Mouse (Mus musculus) lung, postnatal 10 days (tissue): Measurements from ENCODE around the gene Rptor.

Experiments used
- DNase-seq: peaks from one replicate; pipeline ENCODE4 v3.0.0; 2021

Rptor gene

GRCm38 (mm10) chr11:119611496-119611895 is 8.8 kb downstream of the Rptor start:
- DNase-seq: no peak

- no peak for DNase-seq
Measured at GRCm38 (mm10) chr11:119612179-119612578, 9.5 kb downstream of the Rptor start.

GRCm38 (mm10) chr11:119615087-119615486 is 12.4 kb downstream of the Rptor start:
- no peak for DNase-seq

- DNase-seq: peak; percentile 60
Measured at GRCm38 (mm10) chr11:119618763-119619162, 16.1 kb downstream of the Rptor start.

GRCm38 (mm10) chr11:119621266-119621665 is 18.6 kb downstream of the Rptor start:
- DNase-seq: no peak

- DNase-seq: no peak
Measured at GRCm38 (mm10) chr11:119623800-119624199, 21.1 kb downstream of the Rptor start.

GRCm38 (mm10) chr11:119624401-119624800 is 21.7 kb downstream of the Rptor start:
- DNase-seq: no peak

- DNase-seq: no peak
Measured at GRCm38 (mm10) chr11:119624955-119625354, 22.2 kb downstream of the Rptor start.

GRCm38 (mm10) chr11:119625476-119625875 is 22.8 kb downstream of the Rptor start:
- DNase-seq: no peak

- DNase-seq: no peak
Measured at GRCm38 (mm10) chr11:119625943-119626342, 23.2 kb downstream of the Rptor start.

- no peak for DNase-seq
Measured at GRCm38 (mm10) chr11:119627243-119627642, 24.5 kb downstream of the Rptor start.

GRCm38 (mm10) chr11:119629072-119629471 is 26.4 kb downstream of the Rptor start:
- no peak for DNase-seq

GRCm38 (mm10) chr11:119630329-119630728 is 27.6 kb downstream of the Rptor start:
- DNase-seq: no peak

GRCm38 (mm10) chr11:119631222-119631870 is 28.6 kb downstream of the Rptor start:
- DNase-seq: no peak

GRCm38 (mm10) chr11:119636371-119636883 is 33.7 kb downstream of the Rptor start:
- no peak for DNase-seq

- no peak for DNase-seq
Measured at GRCm38 (mm10) chr11:119637519-119637918, 34.8 kb downstream of the Rptor start.

GRCm38 (mm10) chr11:119640491-119640890 is 37.8 kb downstream of the Rptor start:
- DNase-seq: peak; percentile 30

GRCm38 (mm10) chr11:119641831-119642381 is 39.2 kb downstream of the Rptor start:
- DNase-seq: no peak

GRCm38 (mm10) chr11:119643347-119643746 is 40.6 kb downstream of the Rptor start:
- DNase-seq: no peak

- no peak for DNase-seq
Measured at GRCm38 (mm10) chr11:119644140-119644539, 41.4 kb downstream of the Rptor start.

- no peak for DNase-seq
Measured at GRCm38 (mm10) chr11:119644612-119645379, 42.1 kb downstream of the Rptor start.

- no peak for DNase-seq
Measured at GRCm38 (mm10) chr11:119650456-119650855, 47.8 kb downstream of the Rptor start.

- DNase-seq: no peak
Measured at GRCm38 (mm10) chr11:119653336-119653735, 50.6 kb downstream of the Rptor start.

GRCm38 (mm10) chr11:119657534-119657933 is 54.8 kb downstream of the Rptor start:
- peak; percentile 22 for DNase-seq
